Mouse (Mus musculus) heart, postnatal 0 days (tissue): ENCODE data around the gene Methig1. TPM values are rescaled to one million over a fixed set of nuclear protein-coding genes. Genes with fewer than 3 reads are reported as not detected.
"Not testable (repeated sequence)": the region's sequence is repeated elsewhere in the genome, so short reads cannot be mapped to it uniquely, and the experiment has no call there.

ENCODE experiments used
- ATAC-seq: fragments of 200-750 bp; cut with Nextera tagmentation; 2 replicates; pipeline ENCODE4 v1.8.0; 2017; ENCODE audit warnings: low read depth, moderate number of reproducible peaks, moderate library complexity; ENCODE audit not compliant: insufficient read depth
- DNase-seq: peaks from one replicate; pipeline ENCODE4 v3.0.0-alpha.2; 2016; ENCODE audit warnings: low spot score
- H3K27ac ChIP-seq: fragments of 300-500 bp; sonication (generic); 2 replicates; pipeline ENCODE4 v1.5.1; 2014; ENCODE audit warnings: low read depth, mild to moderate bottlenecking
- H3K27me3 ChIP-seq: fragments of 300-500 bp; sonication (generic); 2 replicates; pipeline ENCODE4 v1.6.1; 2014; ENCODE audit warnings: low read length, mixed read lengths; ENCODE audit not compliant: control insufficient read depth, insufficient read depth
- H3K36me3 ChIP-seq: fragments of 300-500 bp; sonication (generic); replicated peaks from 2 replicates; pipeline ENCODE4 v1.6.1; 2014; ENCODE audit warnings: low read length, mixed read lengths; ENCODE audit not compliant: control insufficient read depth, insufficient read depth
- H3K4me1 ChIP-seq: fragments of 300-500 bp; sonication (generic); 2 replicates; pipeline ENCODE4 v1.6.1; 2014; ENCODE audit warnings: antibody characterized with exemption; ENCODE audit not compliant: control insufficient read depth, insufficient read depth
- H3K4me2 ChIP-seq: fragments of 300-500 bp; sonication (generic); 2 replicates; pipeline ENCODE4 v1.6.1; 2014; ENCODE audit warnings: low read depth, mild to moderate bottlenecking, low read length, moderate library complexity
- H3K4me3 ChIP-seq: fragments of 300-500 bp; sonication (generic); 2 replicates; pipeline ENCODE4 v1.5.1; 2014; ENCODE audit warnings: low read depth, low read length
- H3K9ac ChIP-seq: fragments of 300-500 bp; sonication (generic); replicated peaks from 2 replicates; pipeline ENCODE4 v1.6.1; 2014; ENCODE audit warnings: low read depth, low read length, mixed read lengths
- H3K9me3 ChIP-seq: fragments of 300-500 bp; sonication (generic); replicated peaks from 2 replicates; pipeline ENCODE4 v1.6.1; 2016; ENCODE audit warnings: low read length; ENCODE audit not compliant: control insufficient read depth
- CTCF ChIP-seq: IDR thresholded peaks from 2 replicates; pipeline ENCODE4 v1.5.1; 2016; ENCODE audit warnings: antibody characterized with exemption, control low read depth, low read depth
- EP300 ChIP-seq: IDR thresholded peaks from 2 replicates; pipeline ENCODE4 v1.6.1; 2016; ENCODE audit warnings: antibody characterized with exemption, low read depth
- WGBS: fragments of 180-500 bp; shearing (Covaris S2); extraction: QIAGEN DNeasy Blood & Tissue Kit; methylation state at CpG from one replicate; pipeline ENCODE4 v1.1.7; 2014; 5-methylcytosine and 5-hydroxymethylcytosine counted together
- polyA plus RNA-seq: library from polyadenylated mRNA; unstranded; fragments of >200 nt; fragmentation: Nextera tagmentation; extraction: Ambion mirVana; gene quantifications from 2 replicates; pipeline ENCODE4 v1.2.1, GENCODE M21; 2015
- total RNA-seq: library from RNA; depleted of rRNA; stranded (reverse); fragments of >200 nt; gene quantifications from 2 replicates; pipeline ENCODE4 v1.2.3, GENCODE M21; 2014; ENCODE audit warnings: low replicate concordance

Gene Methig1
- total and polyA plus RNA-seq, 2 experiments from 2014 or later: not detected

GRCm38 (mm10) chr15:100419311-100419710 lies 66.4 kb downstream of the Methig1 start:
- H3K27ac ChIP-seq: no peak overlapping the region
- no peak overlapping the region for H3K4me3 ChIP-seq
- H3K9me3 ChIP-seq: no peaks in the 10 kb centered on the region
- no peaks in the 10 kb centered on the region for H3K36me3 ChIP-seq
- WGBS: 63% methylated on average over 8 of the region's 8 CpGs
- no peak for TF ChIP-seq EP300
- no peak for TF ChIP-seq CTCF
- no peak for ATAC-seq
- H3K4me1 ChIP-seq: peaks cover 33% of the 10 kb centered on the region
- peaks cover 10% of the 10 kb centered on the region; the same call in 1 of the 2 replicates for H3K27me3 ChIP-seq
- H3K4me2 ChIP-seq: no peak overlapping the region
- no peak overlapping the region for H3K9ac ChIP-seq
- DNase-seq: no peak

- no peak overlapping the region for H3K4me2 ChIP-seq
- 54% methylated on average over 9 of the region's 9 CpGs for WGBS
- peaks cover 33% of the 10 kb centered on the region for H3K4me1 ChIP-seq
- H3K9me3 ChIP-seq: no peaks in the 10 kb centered on the region
- H3K36me3 ChIP-seq: no peaks in the 10 kb centered on the region
- H3K9ac ChIP-seq: no peak overlapping the region
- H3K4me3 ChIP-seq: no peak overlapping the region
- TF ChIP-seq CTCF (no peak), EP300 (no peak)
- ATAC-seq (no peak), DNase-seq (no peak)
- H3K27me3 ChIP-seq: peaks cover 12% of the 10 kb centered on the region; the same call in 1 of the 2 replicates
- H3K27ac ChIP-seq: no peak overlapping the region
Observed at GRCm38 (mm10) chr15:100419901-100420745, 67.2 kb downstream of the Methig1 start.

DNA sequence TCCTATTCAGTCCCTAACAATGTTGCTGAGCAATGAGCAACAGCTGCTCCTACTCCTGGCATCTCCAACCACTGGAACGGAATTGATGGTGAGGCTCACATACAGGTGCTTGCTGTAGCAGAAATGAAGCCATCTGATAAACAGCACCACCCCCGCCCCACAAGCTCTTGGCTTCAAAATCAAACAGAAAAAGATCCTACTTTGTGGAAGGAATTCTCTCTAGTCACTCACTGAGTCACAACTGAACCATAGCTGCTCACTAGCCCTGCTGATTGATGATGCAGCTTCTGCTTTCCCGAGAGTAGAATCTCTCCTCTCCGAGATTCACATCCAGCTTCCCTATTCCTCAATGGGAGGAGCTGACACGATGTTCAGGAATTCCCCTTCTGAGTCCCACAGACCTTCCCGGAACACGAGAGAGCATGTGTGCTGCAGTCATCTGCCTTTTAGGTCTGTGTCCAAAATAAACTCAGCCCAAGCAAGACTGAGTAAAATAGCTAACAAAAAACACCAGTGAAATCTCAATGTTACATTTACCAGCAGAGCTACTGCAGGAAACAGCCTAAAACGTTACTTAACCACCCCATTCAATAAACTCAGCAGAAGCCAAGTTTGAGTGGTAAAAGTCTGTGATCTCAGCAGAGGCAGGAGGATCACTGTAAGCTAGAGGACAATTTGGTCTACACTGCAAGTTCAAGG lies 68.3 kb downstream of the Methig1 start:
- ATAC-seq: no peak
- no peak overlapping the region for H3K27ac ChIP-seq
- H3K9ac ChIP-seq: no peak overlapping the region; the same call in 1 of the 2 replicates
- peak overlapping the region; percentile 83; the same call in 1 of the 2 replicates for H3K4me3 ChIP-seq
- H3K4me1 ChIP-seq: peaks cover 23% of the 10 kb centered on the region
- H3K36me3 ChIP-seq: no peaks in the 10 kb centered on the region
- H3K27me3 ChIP-seq: peaks cover 12% of the 10 kb centered on the region; the same call in 1 of the 2 replicates
- H3K9me3 ChIP-seq: no peaks in the 10 kb centered on the region
- 32% methylated on average over 8 of the region's 8 CpGs for WGBS
- DNase-seq: peak; percentile 7
- H3K4me2 ChIP-seq: peak overlapping the region; percentile 89
- TF ChIP-seq EP300 (no peak), CTCF (no peak)

- not testable (repeated sequence) for H3K9me3 ChIP-seq, DNase-seq, H3K36me3 ChIP-seq, ATAC-seq
- Histone ChIP-seq H3K27ac (peak within 1 kb of the TSS; percentile 56), H3K4me3 (peak within 1 kb of the TSS; percentile 83), H3K4me2 (peak within 1 kb of the TSS; percentile 89), H3K4me1 (peaks cover 23% of the 10 kb centered on the region), H3K9ac (peak within 1 kb of the TSS; percentile 83), H3K27me3 (peaks cover 12% of the 10 kb centered on the region; the same call in 1 of the 2 replicates)
- WGBS: 30% methylated on average over 3 of the region's 3 CpGs
Observed at GRCm38 (mm10) chr15:100421758-100422197, 68.8 kb downstream of the Methig1 start, which contains the start of gene Gm5475. Gm5475 (plus strand) TSS chr15:100422147.

GRCm38 (mm10) chr15:100422476-100422875 lies 69.5 kb downstream of the Methig1 start:
- peak overlapping the region; percentile 56 for H3K27ac ChIP-seq

More at GRCm38 (mm10) chr15:100422476-100422875, 69.5 kb downstream of the Methig1 start:
- ATAC-seq: peak; percentile 64
- peaks cover 12% of the 10 kb centered on the region; the same call in 1 of the 2 replicates for H3K27me3 ChIP-seq
- WGBS: 0% methylated on average over 31 of the region's 44 CpGs
- DNase-seq: no peak
- no peaks in the 10 kb centered on the region for H3K9me3 ChIP-seq
- peak overlapping the region; percentile 83 for H3K9ac ChIP-seq
- H3K36me3 ChIP-seq: no peaks in the 10 kb centered on the region
- peaks cover 23% of the 10 kb centered on the region for H3K4me1 ChIP-seq
- peak overlapping the region; percentile 83 for H3K4me3 ChIP-seq
- peak overlapping the region; percentile 89 for H3K4me2 ChIP-seq
- TF ChIP-seq CTCF: no peak
- TF ChIP-seq EP300: no peak
